Mouse (Mus musculus) lung, postnatal 0 days (tissue): Measurements from ENCODE around the gene Exosc2.

Experiments used
- CTCF ChIP-seq: IDR thresholded peaks from 2 replicates; pipeline ENCODE4 v1.5.1; 2016; ENCODE audit warnings: antibody characterized with exemption, mild to moderate bottlenecking
- EP300 ChIP-seq: IDR thresholded peaks from 2 replicates; pipeline ENCODE4 v1.6.1; 2016; ENCODE audit warnings: antibody characterized with exemption, mild to moderate bottlenecking, control low read depth

DNA sequence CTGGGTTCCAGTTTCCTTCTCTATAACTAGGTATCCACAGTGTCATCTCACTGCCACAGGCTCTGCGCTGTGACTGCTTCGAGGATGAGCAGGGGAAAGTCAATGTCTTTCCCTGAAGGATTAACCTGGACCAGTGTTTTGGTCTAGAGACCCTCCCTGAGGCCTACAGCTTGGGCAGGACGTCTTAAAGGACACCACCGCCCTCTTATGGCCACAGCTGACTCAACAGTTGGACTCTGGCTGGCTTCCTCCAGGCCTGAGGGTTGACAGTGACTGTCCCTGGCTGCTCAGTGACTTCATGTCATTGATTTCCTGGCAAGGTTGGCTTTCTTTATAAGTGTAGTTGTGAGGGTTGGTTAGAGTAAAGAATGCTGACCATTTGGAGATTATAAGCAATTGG is 3.2 kb upstream of the Exosc2 start:
- TF ChIP-seq EP300 = no peak
- peak; percentile 65 for TF ChIP-seq CTCF
